Mouse (Mus musculus): ENCODE results near the gene Kif22. TPM values are rescaled to one million over a fixed set of nuclear protein-coding genes. Genes with fewer than 3 reads are reported as not detected.

Kif22 gene
- polyA plus RNA-seq, 1 experiment from 2014 or later: 74.3 TPM

GRCm38 (mm10) chr7:127073221-127073620 lies 30.9 kb upstream of the Kif22 start:
- Histone ChIP-seq H3K9ac (ENCODE audit: low read length) (no peak overlapping the region), H3K9me3 (ENCODE audit: control insufficient read depth, low read length) (peaks cover 4% of the 10 kb centered on the region; the same call in 1 of the 2 replicates), H3K27me3 (ENCODE audit: control insufficient read depth, insufficient read depth, low read length) (no peaks in the 10 kb centered on the region), H3K4me1 (ENCODE audit: control insufficient read depth in 2 of 2, insufficient read depth in 2 of 2, low read length in 2 of 2) (peaks cover 0 to 6% of the 10 kb centered on the region in 2 experiments; a peak in 2 of 4 replicates), H3K36me3 (ENCODE audit: control insufficient read depth, insufficient read depth, low read length) (no peaks in the 10 kb centered on the region), H3K4me2 (ENCODE audit: low read length) (no peak overlapping the region), H3K4me3 (ENCODE audit: control insufficient read depth in 1 of 2, insufficient read depth in 1 of 2, low read depth in 1 of 2, low read length in 2 of 2) (no peak overlapping the region), H3K27ac (replicated peaks in 1 of 2; ENCODE audit: control insufficient read depth in 1 of 2, insufficient read depth in 1 of 2, low read depth in 2 of 2, low read length in 2 of 2) (no peak overlapping the region)
- WGBS: 72% methylated on average over 4 of the region's 4 CpGs
- ATAC-seq (ENCODE audit: insufficient number of reproducible peaks, insufficient read depth, low FRiP score, low read depth): no peak

- no peak for ATAC-seq (ENCODE audit: insufficient number of reproducible peaks, insufficient read depth, low FRiP score, low read depth)
- Histone ChIP-seq H3K4me1 (ENCODE audit: control insufficient read depth in 2 of 2, insufficient read depth in 2 of 2, low read length in 2 of 2) (peaks cover 0 to 3% of the 10 kb centered on the region in 2 experiments; a peak in 2 of 4 replicates), H3K4me3 (ENCODE audit: control insufficient read depth in 1 of 2, insufficient read depth in 1 of 2, low read depth in 1 of 2, low read length in 2 of 2) (no peak overlapping the region)
Observed at GRCm38 (mm10) chr7:127070871-127071413, 28.7 kb upstream of the Kif22 start.

GRCm38 (mm10) chr7:127066317-127066716 lies 24.0 kb upstream of the Kif22 start:
- no peaks in the 10 kb centered on the region for H3K27me3 ChIP-seq (ENCODE audit: control insufficient read depth, insufficient read depth, low read length)
- no peaks in the 10 kb centered on the region for H3K36me3 ChIP-seq (ENCODE audit: control insufficient read depth, insufficient read depth, low read length)
- no peak for ATAC-seq (ENCODE audit: insufficient number of reproducible peaks, insufficient read depth, low FRiP score, low read depth)
- no peaks in the 10 kb centered on the region for H3K9me3 ChIP-seq (ENCODE audit: control insufficient read depth, low read length)
- no peak overlapping the region for H3K27ac ChIP-seq (replicated peaks in 1 of 2; ENCODE audit: control insufficient read depth in 1 of 2, insufficient read depth in 1 of 2, low read depth in 2 of 2, low read length in 2 of 2)
- H3K4me1 ChIP-seq (ENCODE audit: control insufficient read depth in 2 of 2, insufficient read depth in 2 of 2, low read length in 2 of 2): no peaks in the 10 kb centered on the region
- H3K4me3 ChIP-seq (ENCODE audit: control insufficient read depth in 1 of 2, insufficient read depth in 1 of 2, low read depth in 1 of 2, low read length in 2 of 2): no peak overlapping the region
- H3K4me2 ChIP-seq (ENCODE audit: low read length): no peak overlapping the region
- 48% methylated on average over 4 of the region's 4 CpGs for WGBS
- no peak overlapping the region for H3K9ac ChIP-seq (ENCODE audit: low read length)

More at GRCm38 (mm10) chr7:127070871-127071413, 28.7 kb upstream of the Kif22 start:
- no peak overlapping the region for H3K27ac ChIP-seq (replicated peaks in 1 of 2; ENCODE audit: control insufficient read depth in 1 of 2, insufficient read depth in 1 of 2, low read depth in 2 of 2, low read length in 2 of 2)
- H3K9ac ChIP-seq (ENCODE audit: low read length): no peak overlapping the region
- no peak overlapping the region for H3K4me2 ChIP-seq (ENCODE audit: low read length)
- H3K36me3 ChIP-seq (ENCODE audit: control insufficient read depth, insufficient read depth, low read length): no peaks in the 10 kb centered on the region
- peaks cover 4% of the 10 kb centered on the region; the same call in 1 of the 2 replicates for H3K9me3 ChIP-seq (ENCODE audit: control insufficient read depth, low read length)
- no peaks in the 10 kb centered on the region for H3K27me3 ChIP-seq (ENCODE audit: control insufficient read depth, insufficient read depth, low read length)
- 55% methylated on average over 4 of the region's 4 CpGs for WGBS

GRCm38 (mm10) chr7:127065538-127065937 lies 23.3 kb upstream of the Kif22 start:
- Histone ChIP-seq H3K9me3 (ENCODE audit: control insufficient read depth, low read length) (no peaks in the 10 kb centered on the region), H3K36me3 (ENCODE audit: control insufficient read depth, insufficient read depth, low read length) (no peaks in the 10 kb centered on the region), H3K4me1 (ENCODE audit: control insufficient read depth in 2 of 2, insufficient read depth in 2 of 2, low read length in 2 of 2) (no peaks in the 10 kb centered on the region), H3K27ac (replicated peaks in 1 of 2; ENCODE audit: control insufficient read depth in 1 of 2, insufficient read depth in 1 of 2, low read depth in 2 of 2, low read length in 2 of 2) (no peak overlapping the region), H3K9ac (ENCODE audit: low read length) (no peak overlapping the region), H3K27me3 (ENCODE audit: control insufficient read depth, insufficient read depth, low read length) (no peaks in the 10 kb centered on the region), H3K4me3 (ENCODE audit: control insufficient read depth in 1 of 2, insufficient read depth in 1 of 2, low read depth in 1 of 2, low read length in 2 of 2) (no peak overlapping the region), H3K4me2 (ENCODE audit: low read length) (no peak overlapping the region)
- 82% methylated on average over 6 of the region's 6 CpGs for WGBS
- no peak for ATAC-seq (ENCODE audit: insufficient number of reproducible peaks, insufficient read depth, low FRiP score, low read depth)

- Histone ChIP-seq H3K4me2 (ENCODE audit: low read length) (no peak overlapping the region), H3K27ac (replicated peaks in 1 of 2; ENCODE audit: control insufficient read depth in 1 of 2, insufficient read depth in 1 of 2, low read depth in 2 of 2, low read length in 2 of 2) (no peak overlapping the region), H3K4me1 (ENCODE audit: control insufficient read depth in 2 of 2, insufficient read depth in 2 of 2, low read length in 2 of 2) (no peaks in the 10 kb centered on the region; a peak in 1 of 4 replicates), H3K9ac (ENCODE audit: low read length) (no peak overlapping the region), H3K9me3 (ENCODE audit: control insufficient read depth, low read length) (no peaks in the 10 kb centered on the region), H3K27me3 (ENCODE audit: control insufficient read depth, insufficient read depth, low read length) (no peaks in the 10 kb centered on the region), H3K4me3 (ENCODE audit: control insufficient read depth in 1 of 2, insufficient read depth in 1 of 2, low read depth in 1 of 2, low read length in 2 of 2) (no peak overlapping the region), H3K36me3 (ENCODE audit: control insufficient read depth, insufficient read depth, low read length) (no peaks in the 10 kb centered on the region)
- 57% methylated on average over 5 of the region's 5 CpGs for WGBS
- ATAC-seq (ENCODE audit: insufficient number of reproducible peaks, insufficient read depth, low FRiP score, low read depth): no peak
Observed at GRCm38 (mm10) chr7:127055026-127055585, 12.8 kb upstream of the Kif22 start.

- no peaks in the 10 kb centered on the region for H3K27me3 ChIP-seq (ENCODE audit: control insufficient read depth, insufficient read depth, low read length)
- H3K4me3 ChIP-seq (ENCODE audit: control insufficient read depth in 1 of 2, insufficient read depth in 1 of 2, low read depth in 1 of 2, low read length in 2 of 2): no peak overlapping the region
- H3K36me3 ChIP-seq (ENCODE audit: control insufficient read depth, insufficient read depth, low read length): peaks cover 84% of the 10 kb centered on the region
- H3K4me2 ChIP-seq (ENCODE audit: low read length): no peak overlapping the region
- 63% methylated on average over 1 of the region's 1 CpGs for WGBS
- no peaks in the 10 kb centered on the region for H3K9me3 ChIP-seq (ENCODE audit: control insufficient read depth, low read length)
- no peak for ATAC-seq (ENCODE audit: insufficient number of reproducible peaks, insufficient read depth, low FRiP score, low read depth)
- H3K4me1 ChIP-seq (ENCODE audit: control insufficient read depth in 2 of 2, insufficient read depth in 2 of 2, low read length in 2 of 2): peaks cover 6 to 8% of the 10 kb centered on the region in 2 experiments
- H3K27ac ChIP-seq (replicated peaks in 1 of 2; ENCODE audit: control insufficient read depth in 1 of 2, insufficient read depth in 1 of 2, low read depth in 2 of 2, low read length in 2 of 2): no peak overlapping the region
- H3K9ac ChIP-seq (ENCODE audit: low read length): no peak overlapping the region
Observed at GRCm38 (mm10) chr7:127031244-127031643, 11.0 kb downstream of the Kif22 start.

- Histone ChIP-seq H3K4me3 (ENCODE audit: control insufficient read depth in 1 of 2, insufficient read depth in 1 of 2, low read depth in 1 of 2, low read length in 2 of 2) (no peak overlapping the region), H3K27me3 (ENCODE audit: control insufficient read depth, insufficient read depth, low read length) (no peaks in the 10 kb centered on the region), H3K36me3 (ENCODE audit: control insufficient read depth, insufficient read depth, low read length) (peaks cover 76% of the 10 kb centered on the region), H3K4me1 (ENCODE audit: control insufficient read depth in 2 of 2, insufficient read depth in 2 of 2, low read length in 2 of 2) (peaks cover 6 to 8% of the 10 kb centered on the region in 2 experiments), H3K27ac (replicated peaks in 1 of 2; ENCODE audit: control insufficient read depth in 1 of 2, insufficient read depth in 1 of 2, low read depth in 2 of 2, low read length in 2 of 2) (no peak overlapping the region), H3K9me3 (ENCODE audit: control insufficient read depth, low read length) (no peaks in the 10 kb centered on the region), H3K4me2 (ENCODE audit: low read length) (no peak overlapping the region), H3K9ac (ENCODE audit: low read length) (no peak overlapping the region)
- ATAC-seq (ENCODE audit: insufficient number of reproducible peaks, insufficient read depth, low FRiP score, low read depth): no peak
- WGBS: 94% methylated on average over 1 of the region's 1 CpGs
Observed at GRCm38 (mm10) chr7:127030172-127030571, 12.1 kb downstream of the Kif22 start.

- H3K36me3 ChIP-seq (ENCODE audit: control insufficient read depth, insufficient read depth, low read length): peaks cover 73% of the 10 kb centered on the region
- H3K9ac ChIP-seq (ENCODE audit: low read length): peak overlapping the region; percentile 99
- H3K9me3 ChIP-seq (ENCODE audit: control insufficient read depth, low read length): no peaks in the 10 kb centered on the region
- H3K4me3 ChIP-seq (ENCODE audit: control insufficient read depth in 1 of 2, insufficient read depth in 1 of 2, low read depth in 1 of 2, low read length in 2 of 2): peak overlapping the region; percentile 46 to 98
- 72% methylated on average over 8 of the region's 8 CpGs for WGBS
- H3K4me2 ChIP-seq (ENCODE audit: low read length): peak overlapping the region; percentile 96
- ATAC-seq (ENCODE audit: insufficient number of reproducible peaks, insufficient read depth, low FRiP score, low read depth): no peak
- peak overlapping the region; percentile 92 to 100 for H3K27ac ChIP-seq (replicated peaks in 1 of 2; ENCODE audit: control insufficient read depth in 1 of 2, insufficient read depth in 1 of 2, low read depth in 2 of 2, low read length in 2 of 2)
- peaks cover 19 to 28% of the 10 kb centered on the region in 2 experiments for H3K4me1 ChIP-seq (ENCODE audit: control insufficient read depth in 2 of 2, insufficient read depth in 2 of 2, low read length in 2 of 2)
- H3K27me3 ChIP-seq (ENCODE audit: control insufficient read depth, insufficient read depth, low read length): no peaks in the 10 kb centered on the region
Observed at GRCm38 (mm10) chr7:127027885-127028284, 14.4 kb downstream of the Kif22 start.

All from heart, embryonic 14.5 days (tissue).